Mouse (Mus musculus): Measurements from ENCODE around the gene Golga1.
"Not testable (repeated sequence)": the region's sequence is repeated elsewhere in the genome, so short reads cannot be mapped to it uniquely, and the experiment has no call there.

Golga1 gene

DNA sequence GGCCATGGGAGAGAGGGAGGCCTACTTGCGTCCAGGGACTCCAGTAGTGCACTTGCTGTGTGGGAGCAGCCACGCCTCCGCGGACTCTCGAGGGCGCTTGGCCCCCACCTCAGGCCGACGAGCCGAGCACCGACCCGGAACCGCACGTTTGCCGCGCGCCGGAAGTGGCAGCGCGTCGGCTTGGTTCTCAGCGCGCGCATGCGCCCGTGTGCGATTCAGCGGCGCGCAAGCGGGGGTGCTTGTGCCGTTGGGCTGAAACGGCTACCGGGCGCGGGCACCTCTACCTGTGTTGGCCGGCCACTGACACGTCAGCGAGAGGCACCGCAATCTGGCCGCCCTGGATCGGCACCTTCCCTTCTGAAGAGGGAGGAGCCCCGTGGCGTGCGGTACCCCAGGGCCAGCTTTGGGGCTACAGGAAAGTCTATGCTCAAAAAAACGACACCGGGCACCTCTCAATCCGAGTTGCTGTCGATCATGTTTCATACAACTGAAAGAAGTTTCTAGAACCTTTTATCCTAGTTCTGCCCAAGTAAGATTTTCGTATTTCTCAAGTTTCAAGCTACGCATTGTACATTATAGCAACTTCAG is at the start of gene Golga1:
TSS of gene Golga1 (minus strand) at position 142 of the 588 bp plus-strand sequence.
- peak; percentile 59 for DNase-seq (ENCODE audit: low spot score)

DNA sequence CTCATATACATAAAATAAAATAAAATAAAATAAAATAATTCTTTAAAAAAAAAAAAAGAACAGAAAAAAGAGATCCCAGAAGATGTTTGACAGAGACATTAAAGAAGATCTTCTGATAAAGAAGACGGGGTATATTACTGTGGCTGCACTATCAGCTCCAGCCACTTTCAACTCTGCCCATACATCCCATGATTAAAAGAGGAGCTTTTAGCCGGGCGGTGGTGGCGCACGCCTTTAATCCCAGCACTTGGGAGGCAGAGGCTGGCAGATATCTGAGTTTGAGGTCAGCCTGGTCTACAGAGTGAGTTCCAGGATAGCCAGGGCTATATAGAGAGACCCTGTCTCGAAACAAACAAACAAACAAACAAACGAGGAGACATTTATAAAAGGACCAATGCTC is 48.8 kb upstream of the Golga1 start:
- no peak for DNase-seq (ENCODE audit: low spot score)

DNA sequence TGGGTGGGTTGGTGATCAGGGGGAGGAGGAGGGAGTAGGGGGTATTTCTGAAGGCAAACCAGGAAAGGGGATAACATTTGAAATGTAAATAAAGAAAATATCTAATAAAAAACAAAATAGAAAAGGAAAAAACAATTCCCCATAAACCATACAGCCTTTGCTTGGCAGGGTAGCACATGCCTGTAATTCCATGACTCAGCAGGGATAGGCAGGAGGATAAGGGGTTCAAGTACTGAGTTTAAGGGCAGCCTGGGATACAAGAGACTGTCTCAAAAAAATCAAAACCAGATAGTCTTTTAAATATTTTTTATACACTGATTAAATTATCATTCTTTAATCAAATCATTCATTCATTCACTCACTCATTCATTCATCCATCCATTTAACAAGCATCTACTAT is 45.2 kb upstream of the Golga1 start:
- DNase-seq (ENCODE audit: low spot score): no peak

DNA sequence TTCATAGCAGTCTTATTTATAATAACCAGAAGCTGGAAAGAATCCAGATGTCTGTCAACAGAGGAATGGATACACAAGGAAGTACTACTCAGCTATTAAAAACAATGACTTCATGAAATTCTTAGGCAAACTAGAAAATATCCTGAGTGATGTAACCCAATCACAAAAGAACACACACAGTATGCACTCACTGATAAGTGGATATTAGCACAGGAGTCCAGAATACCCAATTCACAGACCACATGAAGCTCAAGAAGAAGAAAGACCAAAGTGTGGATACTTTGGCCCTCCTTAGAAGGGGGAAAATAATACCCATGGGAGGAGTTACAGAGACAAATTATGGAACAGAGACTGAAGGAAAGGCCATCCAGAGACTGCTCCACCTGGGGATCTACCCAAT is 44.4 kb upstream of the Golga1 start:
- DNase-seq (ENCODE audit: low spot score): not testable (repeated sequence)

DNA sequence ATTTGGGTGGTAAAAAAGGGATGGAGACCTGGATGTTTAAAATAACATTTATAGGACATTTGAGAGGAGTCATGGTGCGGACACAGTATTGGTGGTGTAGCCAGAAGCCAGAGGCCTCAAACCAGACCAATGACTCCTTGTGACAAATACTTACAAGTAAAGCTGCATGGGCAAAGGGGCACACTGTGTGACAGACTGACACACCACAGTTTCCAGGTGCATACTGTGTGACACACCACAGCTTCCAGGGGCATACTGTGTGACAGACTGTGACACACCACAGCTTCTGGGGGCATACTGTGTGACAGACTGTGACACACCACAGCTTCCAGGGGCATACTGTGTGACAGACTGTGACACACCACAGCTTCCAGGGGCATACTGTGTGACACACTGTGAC is 34.6 kb upstream of the Golga1 start:
- DNase-seq (ENCODE audit: low spot score): not testable (repeated sequence)

DNA sequence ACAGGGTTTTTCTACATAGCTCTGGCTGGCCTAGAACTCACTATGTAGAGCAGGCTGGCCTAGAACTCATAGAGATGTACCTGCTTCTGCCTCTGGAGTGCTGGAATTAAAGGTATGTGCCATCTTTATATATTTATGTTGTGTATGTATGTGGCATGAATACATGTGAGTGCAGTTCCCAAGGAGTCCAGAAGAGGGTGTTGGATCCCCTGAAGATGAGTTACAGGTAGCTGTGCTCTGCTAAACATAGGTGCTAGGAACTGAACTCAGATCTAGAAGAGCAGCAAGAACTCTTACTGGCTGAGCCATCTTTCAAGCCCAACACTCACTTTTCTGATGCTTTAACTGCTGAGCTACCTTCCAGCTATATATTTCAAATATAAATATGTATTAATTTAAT is 32.7 kb upstream of the Golga1 start:
- no peak for DNase-seq (ENCODE audit: low spot score)

DNA sequence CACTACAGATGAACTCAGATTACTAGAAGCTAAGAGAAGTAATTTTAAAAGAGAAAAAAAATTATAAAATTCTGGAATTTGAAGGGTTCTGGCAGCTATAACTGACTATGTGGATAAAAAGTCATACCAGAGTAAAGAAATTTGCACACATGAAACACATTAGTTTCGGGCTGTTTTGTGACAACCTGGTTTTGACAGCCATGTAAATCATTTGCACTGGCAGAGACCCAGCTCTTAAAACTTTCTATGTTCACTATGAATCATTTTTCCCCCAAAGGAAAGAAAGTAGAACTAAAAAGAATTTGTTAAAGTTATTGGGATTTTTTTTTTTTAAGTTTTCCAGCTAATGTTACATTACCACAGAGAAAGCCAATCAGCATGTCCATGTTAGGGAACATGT is 26.6 kb upstream of the Golga1 start:
- DNase-seq (ENCODE audit: low spot score): no peak

DNA sequence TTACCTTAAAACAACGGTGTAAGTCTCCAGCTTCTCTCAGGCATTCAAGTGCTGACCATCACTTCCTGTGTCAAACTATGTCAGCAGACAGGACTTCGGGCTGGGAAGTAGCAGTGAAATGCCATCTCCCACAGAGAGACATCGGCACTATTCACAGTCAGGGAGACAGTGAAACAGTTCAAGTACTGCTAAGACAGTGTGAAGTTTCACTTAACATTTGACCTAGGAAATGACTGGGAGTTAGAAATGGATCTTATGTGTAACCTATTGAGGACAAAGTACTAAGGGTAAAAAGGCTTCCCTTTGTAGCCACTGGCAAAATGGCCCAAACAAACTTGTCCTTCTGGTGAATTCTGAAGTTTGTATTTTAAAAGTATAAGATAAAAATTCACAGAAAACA is 17.4 kb upstream of the Golga1 start:
- DNase-seq (ENCODE audit: low spot score): no peak

DNA sequence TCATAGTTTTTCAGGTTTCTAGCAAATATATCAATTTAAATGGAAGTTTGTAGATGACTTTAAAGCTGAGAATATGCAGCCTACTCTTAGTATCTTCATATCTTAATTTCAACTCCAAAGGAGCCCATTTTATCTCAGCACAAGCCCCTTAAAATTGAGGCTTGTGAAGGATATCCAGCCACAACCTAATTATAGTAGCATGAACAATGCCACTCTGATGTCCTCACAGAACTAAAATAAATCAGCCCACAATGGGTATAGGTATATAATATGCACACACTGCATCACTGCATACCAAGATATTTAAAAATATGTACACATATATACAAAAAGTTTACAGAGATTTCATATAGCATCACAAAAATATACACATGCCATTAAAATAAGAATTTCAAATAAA is 5.3 kb upstream of the Golga1 start:
- no peak for DNase-seq (ENCODE audit: low spot score)

DNA sequence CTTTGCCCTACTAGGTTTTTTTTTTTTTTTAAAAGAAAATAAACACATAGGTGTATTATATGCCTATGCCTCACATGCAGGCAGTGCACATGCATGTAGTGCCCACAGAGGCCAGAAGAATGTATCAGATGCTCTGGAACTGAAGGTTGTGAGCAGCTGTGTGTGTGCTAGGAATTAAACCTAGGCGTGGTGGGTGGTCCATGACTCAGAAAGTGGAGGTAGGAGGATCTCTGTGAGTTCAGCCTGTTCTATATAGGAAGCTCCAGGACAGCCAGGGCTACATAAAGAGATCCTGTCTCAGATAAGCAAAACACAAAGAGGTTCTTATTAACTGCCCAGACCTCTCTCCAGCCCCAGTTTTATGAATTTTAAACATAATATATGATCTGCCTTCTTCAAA is 3.8 kb upstream of the Golga1 start:
- no peak for DNase-seq (ENCODE audit: low spot score)

DNA sequence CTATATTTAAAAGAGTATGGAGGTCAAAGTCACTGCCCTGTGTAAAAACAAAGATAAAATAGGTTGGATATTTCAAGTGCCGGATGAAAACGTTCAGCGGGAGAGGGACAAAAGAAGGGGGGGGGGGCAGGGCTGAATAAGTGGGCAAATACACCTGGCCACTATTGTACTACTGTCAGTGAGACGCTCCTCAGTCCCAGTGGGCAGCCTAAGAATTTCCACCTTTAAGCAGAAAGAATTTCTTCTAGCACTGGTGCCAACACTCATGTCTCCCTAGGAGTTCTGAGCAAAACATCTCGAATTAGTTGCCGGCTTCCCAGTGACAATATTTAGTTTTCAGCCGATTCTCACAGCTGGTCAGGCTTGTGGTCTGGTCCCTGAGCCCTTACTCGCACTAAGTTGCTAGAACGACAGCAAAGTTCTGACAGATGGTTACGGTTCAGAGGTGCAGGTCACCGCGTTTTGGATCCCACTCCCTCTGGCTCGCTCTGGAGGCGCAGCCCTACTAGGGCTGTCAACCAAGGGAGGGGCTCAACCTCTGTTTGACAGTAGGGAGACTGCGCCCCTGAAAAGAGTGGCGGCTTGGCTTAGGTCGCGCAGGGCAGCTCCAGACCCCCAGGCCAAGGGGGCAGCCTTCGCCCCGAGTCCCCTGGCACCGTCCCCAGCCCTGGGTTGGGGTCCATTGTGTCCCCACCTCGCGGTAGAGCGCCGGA is 498 bp downstream of the Golga1 start:
- no peak for DNase-seq (ENCODE audit: low spot score)

DNA sequence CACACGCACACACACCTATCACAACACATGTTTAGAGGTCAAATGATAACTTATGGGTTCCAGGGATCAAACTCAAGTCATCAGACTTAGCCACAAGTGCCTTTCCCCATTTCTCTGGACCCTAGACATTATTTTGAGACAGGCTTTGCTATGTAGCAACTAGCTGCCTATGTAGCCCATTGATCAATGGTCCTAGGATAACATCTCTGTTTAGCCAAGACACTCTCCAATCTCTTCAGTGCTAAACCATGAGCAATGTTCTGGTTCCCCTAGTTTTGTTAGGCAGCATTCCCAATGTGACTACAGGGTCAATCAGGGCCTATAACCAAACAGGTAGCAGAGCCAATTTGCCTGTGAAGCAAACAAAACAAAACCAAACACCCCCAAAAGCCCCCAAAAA is 16.8 kb downstream of the Golga1 start:
- DNase-seq (ENCODE audit: low spot score): no peak

DNA sequence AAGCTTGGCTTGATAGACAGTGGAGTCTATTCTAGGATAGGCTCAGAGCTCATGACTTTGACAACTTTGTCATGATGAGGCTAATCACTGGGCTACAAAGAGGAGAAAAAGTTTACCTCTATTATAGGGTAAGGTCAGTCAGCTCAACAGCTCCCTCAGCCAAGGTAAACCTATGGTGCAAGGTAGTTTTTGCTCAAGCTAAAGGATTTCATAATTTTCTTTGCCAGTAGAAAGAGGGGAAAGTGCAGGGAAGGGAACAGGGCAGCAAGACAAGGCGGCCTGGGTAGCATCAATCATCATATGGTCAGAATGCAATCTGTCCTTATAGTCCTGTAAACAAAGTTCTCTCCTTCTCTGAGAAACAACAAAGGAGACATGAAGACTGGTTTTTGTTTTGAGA is 25.1 kb downstream of the Golga1 start:
- no peak for DNase-seq (ENCODE audit: low spot score)

DNA sequence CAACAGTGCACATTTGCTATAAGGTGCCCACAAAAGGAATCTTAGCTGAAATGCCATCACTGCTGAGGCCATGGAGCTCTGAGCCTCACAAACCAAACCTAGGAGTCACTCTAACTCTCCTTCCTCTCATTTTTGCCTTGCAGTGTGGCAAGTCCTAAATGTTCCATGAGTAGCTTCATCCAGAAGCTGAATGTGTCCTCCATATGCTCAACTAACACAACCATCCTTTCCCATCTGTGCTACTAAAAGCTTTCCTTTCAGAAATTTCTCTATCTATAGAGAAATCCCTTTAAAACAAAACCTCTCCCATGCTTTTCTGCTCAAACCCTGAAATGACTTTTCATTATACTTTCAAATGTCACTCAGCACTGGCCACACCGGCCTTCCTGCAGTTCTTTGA is 33.7 kb downstream of the Golga1 start:
- DNase-seq (ENCODE audit: low spot score): peak; percentile 40

DNA sequence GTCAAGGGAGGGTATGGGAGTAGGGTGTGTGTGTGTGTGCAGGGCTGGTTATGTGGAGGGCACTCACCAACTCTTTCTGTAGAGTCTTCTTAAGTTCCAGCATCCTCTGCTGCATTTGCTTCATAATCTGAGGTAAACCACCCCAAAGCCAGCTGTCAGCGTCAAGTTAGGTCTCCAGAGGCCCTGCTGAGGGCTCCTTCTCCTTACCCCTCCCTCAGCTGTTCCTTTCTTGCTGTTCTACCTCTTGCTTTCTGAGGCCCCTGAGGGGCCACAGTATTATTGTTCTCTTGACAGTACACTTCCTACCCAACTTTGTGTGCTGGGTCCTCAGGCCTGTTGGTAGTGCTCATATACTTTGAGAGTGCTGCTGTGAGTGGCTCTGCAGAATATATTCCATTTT is 45.3 kb downstream of the Golga1 start:
- no peak for DNase-seq (ENCODE audit: low spot score)

DNA sequence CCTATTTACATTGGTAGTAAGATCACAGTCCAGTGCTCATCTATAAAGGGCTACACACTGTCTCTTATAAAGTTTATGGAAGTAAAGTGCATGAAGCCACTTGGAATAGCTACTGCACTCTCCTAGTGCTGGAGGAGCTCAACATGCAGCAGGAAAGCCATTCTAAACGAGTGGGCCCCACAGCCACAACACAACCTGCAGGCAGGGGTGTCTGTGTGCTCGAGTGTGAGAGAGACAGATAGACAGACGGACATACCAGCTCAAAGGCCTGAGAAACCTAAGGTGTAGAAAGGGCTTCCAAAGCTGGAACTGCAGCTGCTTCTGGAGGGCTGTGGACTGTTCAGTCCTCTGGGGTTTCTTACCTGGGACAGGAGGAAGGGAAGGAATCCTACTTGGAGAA is 48.8 kb downstream of the Golga1 start:
- no peak for DNase-seq (ENCODE audit: low spot score)

DNA sequence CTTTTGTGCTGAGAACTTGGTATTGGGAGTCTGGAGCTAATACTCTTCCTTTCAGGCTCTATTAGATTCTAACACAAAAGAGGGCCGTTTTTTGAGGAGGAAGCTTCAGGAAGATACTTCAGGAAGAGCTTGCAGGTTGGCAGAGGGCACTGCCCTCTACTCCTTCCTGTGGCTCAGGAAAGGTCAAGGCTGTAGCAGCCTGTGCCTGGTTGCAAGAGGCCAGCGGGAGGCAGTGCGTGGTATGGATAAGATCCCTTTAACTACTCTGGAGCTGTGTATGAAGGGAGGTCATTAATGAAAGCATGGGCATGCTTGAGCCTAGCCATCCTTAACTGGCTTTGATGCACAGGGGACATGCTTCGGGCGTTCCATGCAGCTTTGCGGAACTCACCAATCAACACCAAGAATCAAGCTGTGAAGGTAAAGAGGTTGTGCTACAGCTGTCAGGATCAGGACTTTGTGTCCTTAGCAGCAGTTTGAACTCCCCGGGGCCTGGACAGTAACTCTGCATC is 52.5 kb downstream of the Golga1 start:
- DNase-seq (ENCODE audit: low spot score): no peak

DNA sequence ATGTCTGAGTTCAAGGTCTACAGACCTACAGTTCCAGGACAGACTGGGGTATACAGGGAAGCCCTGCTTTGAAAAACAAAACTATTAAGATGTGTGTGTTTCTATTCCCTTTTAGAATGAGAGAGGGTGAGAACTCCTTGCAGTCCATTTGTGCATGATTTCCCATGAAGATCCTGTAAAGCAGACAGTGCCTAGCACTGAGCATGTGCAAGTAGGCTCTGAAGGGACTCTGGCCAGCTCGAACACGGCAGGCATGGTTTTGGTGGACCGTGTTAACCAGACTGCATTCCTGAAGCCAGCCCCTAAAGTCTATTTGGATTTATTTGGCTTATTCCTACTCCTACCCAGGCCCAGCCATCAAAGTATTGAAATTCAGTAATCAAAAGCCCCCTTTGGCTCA is 53.4 kb downstream of the Golga1 start:
- no peak for DNase-seq (ENCODE audit: low spot score)

DNA sequence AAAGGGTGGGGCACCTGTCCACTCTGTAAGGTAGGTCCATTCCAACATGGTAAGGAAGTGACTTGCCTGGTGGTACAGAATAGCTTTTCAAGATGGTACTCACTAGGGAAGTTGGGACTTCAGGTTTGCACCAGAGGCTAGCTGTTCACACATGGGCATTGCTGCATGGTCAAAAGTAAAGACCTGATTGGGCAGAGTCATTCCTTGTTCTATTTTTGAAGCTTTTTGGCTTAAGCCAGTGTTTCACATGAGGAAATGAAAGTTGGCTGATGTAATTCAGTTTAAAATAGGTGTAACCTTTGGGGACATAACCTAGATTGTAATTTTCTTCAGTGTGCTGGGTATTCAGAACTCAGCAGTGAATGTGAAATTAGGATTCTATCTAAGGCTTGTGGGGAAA is 54.1 kb downstream of the Golga1 start:
- no peak for DNase-seq (ENCODE audit: low spot score)

DNA sequence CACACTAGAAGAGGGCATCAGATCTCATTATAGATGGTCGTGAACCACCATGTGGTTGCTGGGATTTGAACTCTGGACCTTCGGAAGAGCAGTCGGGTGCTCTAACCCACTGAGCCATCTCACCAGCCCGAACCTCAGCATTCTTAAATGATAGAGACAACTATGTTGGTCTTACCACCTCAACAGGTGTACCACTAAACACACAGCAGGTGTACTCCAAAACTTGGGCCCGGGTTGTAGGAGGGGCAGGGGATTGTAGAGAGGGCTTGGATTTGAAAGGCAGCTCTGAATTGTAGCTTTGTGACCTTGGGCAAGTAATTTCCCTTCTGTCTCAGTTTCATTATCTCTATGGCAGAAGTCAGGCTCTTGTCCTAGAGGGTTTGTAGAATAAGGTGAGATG is 55.2 kb downstream of the Golga1 start:
- DNase-seq (ENCODE audit: low spot score): not testable (repeated sequence)

DNA sequence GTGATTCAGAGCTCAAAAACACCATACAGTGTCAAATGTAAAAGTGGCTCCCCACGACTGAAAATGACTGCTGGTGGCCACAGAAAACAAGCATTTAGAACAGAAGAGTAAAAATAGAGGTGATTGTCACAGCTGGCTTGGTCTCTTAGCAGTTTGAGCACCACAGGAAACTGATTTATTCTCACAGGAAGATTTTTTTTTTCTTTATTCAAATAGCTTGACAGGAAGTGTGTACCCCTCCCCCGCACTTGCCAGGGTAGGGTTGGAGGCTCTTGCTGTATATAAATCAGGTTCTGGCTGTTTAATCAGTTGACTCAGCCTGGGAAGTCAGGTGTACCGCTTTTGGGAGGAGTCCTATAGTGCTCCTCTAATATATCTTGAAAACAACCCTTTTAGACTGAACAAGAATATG is 56.4 kb downstream of the Golga1 start:
- no peak for DNase-seq (ENCODE audit: low spot score)

DNA sequence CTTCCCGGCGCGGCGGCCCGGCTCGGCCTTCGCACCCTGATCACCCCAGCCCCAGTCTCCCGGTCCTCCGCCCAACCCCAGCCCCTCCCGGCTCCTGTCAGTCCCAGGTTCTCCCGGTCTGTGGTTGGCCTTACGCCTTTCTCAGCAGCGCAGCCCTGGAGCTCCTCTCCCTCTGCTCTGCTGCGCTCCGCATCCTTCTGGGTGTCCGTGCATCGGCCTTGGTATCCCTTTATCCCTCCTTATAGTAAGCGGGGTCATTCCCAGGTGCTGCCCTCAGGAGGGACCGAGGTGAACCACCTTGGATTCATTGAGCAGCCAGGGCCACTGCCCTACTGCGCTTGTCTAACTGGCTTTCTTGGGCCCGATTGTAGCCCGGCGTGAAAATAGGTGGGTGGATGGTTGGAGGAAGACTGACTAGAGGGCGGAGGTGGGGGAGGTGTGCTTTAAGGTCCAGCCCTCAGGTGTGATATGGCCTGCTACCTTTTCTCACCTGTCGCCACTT is 56.9 kb downstream of the Golga1 start:
- no peak for DNase-seq (ENCODE audit: low spot score)

DNA sequence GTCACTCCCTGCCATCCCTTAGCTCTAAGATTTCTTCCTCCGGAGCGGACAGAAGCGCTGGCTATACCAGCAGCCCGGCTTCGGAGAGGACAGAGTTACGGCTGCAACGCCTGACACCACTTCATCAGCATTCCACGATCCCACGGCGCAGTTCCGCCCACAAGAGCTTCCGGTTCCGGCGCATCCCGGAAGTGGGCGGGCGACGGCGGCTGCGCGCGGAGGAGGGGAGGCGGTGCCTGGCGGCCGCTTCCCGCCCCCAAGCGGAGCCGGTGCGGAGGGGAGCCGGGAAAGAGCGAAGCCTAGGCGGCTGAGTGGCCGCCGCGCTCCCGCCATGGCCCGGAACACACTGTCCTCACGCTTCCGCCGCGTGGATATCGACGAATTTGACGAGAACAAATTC is 57.5 kb downstream of the Golga1 start:
- peak; percentile 76 for DNase-seq (ENCODE audit: low spot score)

All from layer of hippocampus, adult 9-10 months (tissue).